Mouse (Mus musculus) thymus, postnatal 25 days (tissue): ENCODE measurements around the gene Rps16.

Experiments used
- DNase-seq: peaks from one replicate; pipeline ENCODE4 v3.0.0; 2022

Rps16 gene

DNA sequence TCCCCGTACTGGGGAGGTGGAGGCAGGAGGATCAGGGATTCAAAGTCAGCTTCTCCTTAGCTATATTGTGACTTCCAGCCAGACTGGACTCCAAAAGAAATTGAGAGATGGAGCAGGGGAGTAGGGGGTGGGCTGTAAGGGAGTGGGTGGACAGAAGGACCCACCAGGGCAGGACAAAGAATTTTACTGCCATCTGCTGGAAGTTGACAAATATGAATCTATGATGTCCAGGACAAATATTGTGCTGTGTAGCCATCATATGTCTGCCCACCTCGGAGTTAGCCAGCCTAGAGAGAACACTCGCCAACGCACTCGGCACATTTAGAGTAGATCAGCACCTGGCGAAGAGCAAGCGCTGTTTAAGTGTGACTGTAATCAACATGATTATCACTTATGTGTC, 1.9 kb upstream of the Rps16 start:
- DNase-seq = no peak

DNA sequence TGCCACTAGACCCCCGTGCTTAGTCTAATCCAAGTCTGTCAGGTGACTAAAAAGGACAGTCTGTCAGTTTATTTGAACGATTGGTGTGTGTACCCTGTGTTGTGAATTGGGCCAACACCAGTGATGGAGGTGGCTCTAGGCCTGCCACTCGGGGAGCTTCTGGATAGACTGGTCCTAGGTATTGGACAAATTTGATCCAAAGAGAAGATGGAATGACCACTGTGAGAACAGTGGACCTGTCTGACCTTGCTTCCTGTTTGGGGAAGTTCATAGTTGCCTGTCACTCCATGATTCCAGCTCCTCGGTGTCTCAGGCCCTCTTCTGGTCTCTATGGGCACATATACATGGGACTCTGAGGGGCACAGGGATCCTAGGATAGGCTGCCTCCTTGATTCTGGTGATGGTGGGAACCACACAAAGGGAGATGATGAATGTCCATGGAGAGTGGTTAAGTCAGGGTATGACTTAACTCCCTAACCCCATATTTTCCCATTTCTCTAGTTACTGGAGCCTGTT, 1.3 kb downstream of the Rps16 start:
- no peak for DNase-seq

DNA sequence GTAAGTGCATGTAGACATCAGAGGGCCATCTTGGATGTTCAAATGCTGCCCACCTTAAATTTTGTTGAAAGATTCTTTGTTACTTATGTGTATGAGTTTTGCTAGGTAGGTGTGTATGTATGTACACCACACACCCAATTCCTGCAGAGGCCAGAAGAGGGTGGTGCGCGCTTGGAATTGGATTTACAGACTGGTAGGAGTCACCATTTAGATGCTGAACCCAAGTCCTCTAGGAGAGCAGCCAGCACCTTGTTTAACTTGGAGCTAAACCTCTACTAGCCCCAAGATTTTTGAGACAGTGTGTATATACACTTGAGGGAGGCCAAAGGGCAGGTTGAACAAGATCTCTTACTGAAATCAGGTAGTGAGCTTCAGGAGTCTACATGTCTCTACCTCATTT, 2.8 kb downstream of the Rps16 start:
- peak; percentile 33 for DNase-seq

DNA sequence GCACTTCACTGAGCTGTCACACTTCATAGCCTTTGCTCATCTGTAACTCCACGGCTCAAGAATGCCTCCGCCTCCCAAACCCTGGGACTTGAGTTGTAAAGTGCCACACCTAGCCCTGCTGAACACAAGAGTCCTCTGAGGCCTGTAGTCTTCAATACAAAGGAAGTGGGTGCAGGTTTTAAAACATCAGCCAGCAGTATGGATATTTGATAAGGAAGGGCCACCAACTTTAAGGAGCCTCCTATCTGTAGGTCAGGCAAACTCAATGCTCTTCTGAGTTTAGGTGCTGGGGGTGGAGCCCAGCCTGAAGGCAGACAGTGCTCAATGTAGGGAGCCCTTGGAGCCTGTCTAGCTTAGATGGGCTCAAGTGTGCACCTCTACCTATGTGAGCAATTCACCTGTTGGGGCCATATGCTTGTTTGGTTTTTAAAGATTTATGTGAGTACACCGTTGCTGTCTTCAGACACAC, 3.7 kb downstream of the Rps16 start:
- no peak for DNase-seq

DNA sequence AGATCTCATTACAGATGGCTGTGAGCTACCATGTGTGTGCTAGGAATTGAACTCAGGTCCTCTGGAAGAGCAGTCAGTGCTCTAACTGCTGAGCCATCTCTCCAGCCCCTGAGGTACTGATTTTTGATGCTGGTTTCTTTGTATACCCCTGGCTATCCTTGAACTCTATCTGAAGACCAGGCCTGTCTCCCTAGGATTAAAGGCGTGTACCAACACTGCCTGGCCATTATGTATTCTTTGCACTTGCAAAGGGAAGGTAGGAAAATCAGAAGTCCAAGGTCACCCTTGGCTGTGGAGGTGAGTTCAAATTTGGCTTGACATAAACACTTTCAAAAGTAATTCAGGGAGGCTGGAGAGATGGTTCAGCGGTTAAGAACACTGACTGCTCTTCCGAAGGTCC, 4.1 kb downstream of the Rps16 start:
- DNase-seq = no peak

DNA sequence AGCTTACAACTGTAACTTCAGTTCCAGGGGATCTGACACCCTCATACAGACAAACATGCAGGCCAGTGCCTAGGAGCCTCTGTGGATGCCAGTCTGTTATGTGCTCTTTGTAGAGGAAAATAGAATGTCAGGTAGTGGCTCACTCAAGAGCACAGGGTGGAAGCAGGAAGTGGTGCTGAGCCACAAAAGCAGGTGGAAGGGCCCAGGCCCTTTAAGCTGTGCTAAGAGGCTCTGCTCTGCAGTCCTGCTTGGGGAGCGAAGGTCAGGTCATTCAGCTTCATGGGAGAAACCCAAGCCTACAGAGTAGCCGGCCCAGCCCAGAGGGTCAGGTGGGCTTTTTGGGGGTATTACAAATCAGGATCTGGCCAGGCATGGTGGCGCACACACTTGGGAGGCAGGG, 4.8 kb downstream of the Rps16 start:
- DNase-seq = peak; percentile 68

DNA sequence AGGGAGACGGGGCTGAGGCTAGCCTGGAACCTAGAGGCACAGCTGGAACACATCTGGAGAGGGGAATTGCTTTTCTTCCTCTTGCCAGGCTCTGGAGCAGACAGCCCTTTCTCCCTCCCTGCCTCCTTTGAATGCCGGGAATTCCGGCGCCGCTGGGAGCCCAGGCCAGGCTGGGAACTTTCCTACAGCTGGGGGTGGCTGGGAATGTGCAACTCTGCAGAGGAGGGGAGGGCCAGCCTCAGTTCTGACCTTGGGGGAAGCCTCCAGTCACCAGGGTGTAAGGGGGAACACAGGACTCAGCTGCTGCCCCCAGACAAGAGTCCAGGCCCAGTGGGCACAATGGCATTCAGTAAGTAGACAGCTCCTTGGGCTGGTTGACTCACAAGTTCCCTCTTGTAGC, 6.5 kb downstream of the Rps16 start:
- no peak for DNase-seq

DNA sequence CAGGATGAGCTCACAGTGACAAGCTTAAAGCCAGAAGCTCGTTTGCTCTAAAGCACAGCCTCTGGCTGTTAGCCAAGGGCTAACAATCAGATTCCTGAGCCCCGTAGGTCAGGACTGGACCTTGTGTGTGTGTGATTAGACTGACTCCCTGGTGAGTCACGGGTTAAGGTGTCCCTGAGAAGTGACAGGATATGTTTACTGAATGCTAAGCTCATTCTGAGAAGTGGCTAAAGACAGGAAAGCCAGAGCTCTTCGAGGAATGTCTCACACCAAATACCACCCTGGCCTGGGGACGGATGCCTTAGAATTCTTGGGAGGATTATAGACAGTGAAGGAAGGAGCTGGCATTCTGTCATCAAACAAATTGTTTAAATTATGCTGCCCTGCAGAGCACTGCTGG, 7.5 kb downstream of the Rps16 start:
- DNase-seq = no peak

DNA sequence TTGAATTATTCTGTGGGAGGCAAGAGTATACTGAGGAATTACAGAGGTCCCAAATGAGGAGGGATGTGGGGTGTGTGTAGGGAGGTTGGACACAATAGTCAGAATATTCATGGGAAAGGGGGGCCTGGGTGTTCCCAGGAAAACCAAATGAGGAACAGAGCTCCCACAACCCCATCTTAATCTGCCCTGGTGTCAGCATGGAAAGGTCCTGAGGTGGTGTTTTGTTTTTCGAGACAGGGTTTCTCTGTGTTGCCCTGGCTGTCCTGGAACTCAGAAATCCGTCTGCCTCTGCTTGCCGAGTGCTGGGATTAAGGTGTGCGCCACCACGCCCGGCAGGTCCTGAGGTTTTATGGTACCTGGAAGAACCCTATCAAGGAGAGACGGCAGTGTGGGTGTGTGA, 8.0 kb downstream of the Rps16 start:
- DNase-seq = no peak

DNA sequence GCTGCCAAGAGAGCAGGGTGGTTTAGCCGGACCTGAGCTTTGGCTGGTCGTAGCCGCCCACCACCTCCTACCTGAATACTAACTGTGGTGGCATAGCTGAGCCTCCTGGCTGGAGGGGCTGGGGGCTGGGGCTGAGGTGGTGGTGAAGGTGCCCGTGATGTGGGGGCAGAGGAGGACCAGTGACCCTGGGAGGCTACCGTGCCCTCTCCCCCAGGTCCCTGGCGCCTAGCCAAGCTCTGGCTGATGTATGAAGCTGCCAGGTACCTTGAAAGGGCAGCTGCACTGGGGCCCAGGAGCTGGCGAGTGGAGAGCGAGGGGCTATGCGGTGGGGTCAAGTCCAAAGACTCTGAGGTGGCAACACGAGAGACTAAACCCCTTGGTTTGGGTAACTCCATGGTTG, 9.4 kb downstream of the Rps16 start:
- DNase-seq = no peak

DNA sequence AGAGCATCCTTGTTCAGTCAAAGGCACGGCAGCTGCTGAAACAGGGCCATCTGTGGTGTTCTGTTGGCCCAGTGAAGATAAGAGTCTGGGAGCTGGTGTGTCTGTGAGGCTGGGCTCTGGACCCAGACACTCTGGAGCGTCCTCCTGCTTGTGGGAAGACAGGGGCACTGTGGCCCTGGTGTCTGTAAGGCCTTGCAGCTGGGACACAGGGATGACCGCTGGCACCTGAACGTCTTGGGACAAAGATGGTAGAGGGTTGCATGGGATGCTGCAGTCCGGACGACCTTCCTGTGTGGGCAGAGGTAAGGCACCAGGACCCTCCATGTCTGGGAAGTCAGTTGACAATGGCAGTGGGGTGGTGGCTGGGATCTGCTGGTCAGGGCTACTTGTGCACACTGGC, 9.8 kb downstream of the Rps16 start:
- DNase-seq = no peak

DNA sequence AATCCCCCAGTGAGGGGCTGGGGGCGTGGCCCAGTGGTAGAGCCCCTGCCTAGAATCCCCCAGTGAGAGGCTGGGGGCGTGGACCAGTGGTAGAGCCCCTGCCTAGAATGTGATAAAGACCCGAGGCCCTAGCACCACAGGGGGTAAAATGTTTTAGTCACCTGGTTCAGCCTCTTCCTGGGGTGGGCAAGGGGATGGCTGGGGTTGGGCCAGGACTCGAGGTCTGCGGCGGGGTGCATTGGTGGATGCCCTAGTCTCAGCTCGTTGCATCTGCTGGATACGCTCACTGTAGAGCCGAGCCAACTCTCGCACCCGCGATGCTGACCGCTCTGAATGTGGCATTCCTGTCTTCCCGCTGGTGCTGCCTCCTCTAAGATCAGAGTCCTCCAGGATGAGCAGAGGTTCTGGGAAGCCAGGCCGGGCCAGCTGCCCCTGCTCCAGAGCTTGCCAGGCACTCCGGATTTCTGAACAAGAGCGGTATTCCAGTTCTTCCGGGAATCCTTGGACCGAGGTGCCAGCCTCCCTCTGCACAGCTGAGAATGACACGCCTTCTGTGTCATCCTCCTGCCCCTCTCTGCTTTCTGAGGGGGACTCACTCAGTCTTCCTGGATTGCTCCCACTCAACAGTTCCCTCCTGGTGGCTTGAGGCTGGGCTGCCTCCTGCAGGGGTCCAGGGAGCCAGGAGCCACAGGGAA, 11.3 kb downstream of the Rps16 start:
- no peak for DNase-seq

DNA sequence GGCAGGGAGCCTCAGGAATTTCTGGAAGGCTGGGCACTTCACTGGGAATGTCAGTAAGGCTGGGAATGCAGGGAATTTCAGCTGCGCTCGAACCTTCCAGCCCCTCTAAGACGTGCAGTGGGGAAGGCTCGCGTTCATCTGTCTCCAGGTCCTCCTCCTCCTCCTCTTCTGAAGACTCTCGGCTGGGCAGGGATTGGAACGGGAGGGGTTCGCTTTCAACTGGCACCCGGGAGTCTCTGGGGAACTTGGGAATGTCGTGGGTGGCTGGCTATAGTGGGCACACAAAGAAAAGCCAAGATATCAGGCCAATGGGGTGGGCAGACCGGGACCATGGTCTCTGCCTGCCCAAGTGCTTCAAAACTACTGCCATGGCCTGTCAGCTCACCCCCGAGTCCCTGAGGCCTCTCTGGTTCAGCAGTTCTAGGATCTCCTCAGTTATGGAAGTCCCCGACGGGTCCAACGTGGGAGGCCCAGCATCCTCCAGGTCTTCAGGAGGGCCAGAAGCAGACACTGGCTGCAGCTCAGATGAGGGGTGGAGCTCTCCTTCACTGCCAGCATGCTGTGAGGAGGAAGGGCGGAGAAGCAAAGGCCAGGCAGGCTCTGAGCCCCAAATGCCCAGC, 12.1 kb downstream of the Rps16 start:
- DNase-seq = no peak

DNA sequence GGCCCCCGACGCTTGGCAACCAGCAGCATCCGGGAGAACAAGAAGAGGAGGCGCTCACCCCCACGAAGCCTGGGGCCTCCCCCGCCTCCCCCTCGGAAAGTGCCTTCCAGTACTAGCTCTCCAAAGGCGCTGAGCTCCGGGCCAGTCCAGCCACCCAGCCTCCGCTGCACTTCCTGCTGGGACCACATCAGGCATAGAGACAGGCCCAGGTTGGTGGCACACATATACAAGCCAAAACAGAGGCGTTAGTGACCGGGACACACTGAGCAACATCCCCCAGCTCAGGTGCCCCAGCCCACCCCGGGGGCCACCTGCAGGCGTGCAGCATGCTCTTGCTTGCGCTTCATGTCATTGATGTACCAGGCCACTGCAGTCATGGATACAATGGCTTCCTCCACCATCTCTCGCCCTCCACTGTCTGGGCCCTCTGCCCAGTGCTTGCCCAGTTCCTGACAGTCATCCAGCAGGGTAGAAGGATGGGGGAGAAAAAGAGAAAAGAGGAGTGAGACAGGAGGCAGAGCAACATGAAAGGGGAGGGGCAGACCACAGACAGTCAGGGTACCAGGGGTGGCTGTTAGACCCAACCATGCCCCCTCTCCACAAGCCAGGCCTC, 17.3 kb downstream of the Rps16 start:
- no peak for DNase-seq

DNA sequence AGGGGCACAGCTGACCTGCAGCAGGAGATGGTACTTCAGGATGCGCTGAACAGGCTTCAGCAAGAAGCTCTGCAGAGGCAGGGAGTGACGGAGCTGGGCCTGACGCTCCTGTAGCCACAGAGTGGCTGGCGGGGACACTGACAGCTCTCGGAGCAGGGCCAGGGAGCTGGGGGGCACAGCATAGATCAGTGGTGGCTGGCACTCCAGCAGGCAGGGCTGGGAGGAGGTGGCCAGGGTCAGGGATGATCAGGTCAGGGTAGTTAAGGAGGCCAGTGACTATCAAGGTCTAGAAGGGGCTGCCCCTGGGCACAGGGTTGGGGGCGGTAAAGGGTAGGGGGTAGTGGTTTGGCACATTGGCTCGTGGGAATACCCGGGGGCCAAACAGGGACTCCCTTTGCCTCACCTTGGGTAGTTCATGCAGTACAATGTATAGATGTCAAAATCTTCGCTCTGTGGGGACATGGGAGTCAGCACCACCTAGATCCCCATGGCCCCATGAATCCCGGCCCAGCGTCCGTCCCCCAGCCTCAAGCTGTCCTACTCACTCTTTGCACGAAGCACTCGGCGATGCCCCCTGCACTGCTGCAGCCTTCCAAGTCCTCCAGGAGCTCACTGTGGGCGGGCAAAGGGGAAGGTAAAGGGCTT, 17.9 kb downstream of the Rps16 start:
- DNase-seq = no peak

DNA sequence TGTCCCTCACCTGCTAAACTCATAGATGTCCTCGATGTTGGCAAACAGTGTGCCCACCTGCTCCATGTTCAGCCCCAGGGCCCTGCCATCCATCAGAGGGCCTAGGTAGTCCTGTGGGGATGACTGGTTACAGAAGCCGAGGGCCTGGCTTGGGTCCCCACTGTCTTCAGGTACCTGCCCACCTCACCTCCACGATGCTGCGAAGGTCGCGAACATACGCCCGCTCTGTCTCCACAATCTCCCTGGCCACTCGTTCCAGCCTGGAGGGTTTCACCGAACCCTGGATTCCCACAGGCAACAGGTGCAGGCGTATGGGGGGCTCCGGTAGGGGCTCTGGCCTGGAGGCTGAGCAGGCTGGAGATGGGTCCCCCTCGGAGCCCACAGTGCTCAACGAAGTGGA, 19.6 kb downstream of the Rps16 start:
- DNase-seq = no peak

DNA sequence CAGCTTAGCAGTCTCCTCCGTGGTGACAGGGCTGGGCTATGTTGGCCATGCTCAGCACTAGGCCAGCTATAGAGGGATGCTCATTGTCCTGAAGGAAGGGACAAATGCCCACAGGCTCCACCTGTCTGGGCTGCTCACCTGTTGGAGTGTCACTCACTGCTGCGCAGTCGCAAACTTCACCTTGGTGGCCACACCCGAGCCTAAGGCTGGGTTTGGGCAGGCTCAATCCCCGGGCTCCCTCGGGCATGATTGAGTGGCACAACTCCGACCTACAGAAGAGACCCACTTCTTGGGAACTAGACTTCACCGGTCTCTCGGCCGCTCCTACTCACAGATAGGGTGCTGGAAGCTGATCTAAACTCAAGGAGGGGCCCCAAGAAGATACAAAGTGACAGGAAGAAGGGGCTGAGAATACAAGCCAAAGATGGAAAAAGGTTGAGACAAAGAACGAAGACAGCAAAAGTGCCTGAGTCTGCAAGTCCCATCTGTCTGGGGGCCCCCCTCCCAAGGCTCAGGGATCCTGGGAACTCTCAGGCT, 20.6 kb downstream of the Rps16 start:
- DNase-seq = no peak

DNA sequence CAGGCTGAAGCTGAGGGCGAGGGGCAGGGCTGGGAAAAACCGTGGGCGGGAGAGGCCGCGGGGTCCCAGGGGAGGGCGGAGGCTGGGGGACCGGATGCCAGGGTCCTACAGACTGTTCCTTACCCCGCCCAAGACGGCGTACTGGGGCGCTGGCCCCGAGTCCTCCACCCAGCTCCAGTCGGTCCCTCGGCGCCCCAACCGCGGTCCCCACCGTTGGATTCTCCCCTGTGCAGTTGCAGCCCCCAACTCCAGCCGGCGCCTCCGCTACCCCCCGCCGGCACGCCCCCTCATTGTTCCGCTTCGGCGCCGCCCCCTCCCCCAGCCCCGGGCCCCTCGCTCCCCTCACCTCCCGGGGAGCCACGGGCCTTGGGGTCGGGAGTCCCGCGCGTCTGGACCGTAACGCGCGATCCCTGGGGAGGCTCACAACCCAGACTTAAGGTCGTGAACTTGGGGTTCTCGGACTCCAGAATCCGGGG, 21.1 kb downstream of the Rps16 start:
- peak; percentile 85 for DNase-seq

DNA sequence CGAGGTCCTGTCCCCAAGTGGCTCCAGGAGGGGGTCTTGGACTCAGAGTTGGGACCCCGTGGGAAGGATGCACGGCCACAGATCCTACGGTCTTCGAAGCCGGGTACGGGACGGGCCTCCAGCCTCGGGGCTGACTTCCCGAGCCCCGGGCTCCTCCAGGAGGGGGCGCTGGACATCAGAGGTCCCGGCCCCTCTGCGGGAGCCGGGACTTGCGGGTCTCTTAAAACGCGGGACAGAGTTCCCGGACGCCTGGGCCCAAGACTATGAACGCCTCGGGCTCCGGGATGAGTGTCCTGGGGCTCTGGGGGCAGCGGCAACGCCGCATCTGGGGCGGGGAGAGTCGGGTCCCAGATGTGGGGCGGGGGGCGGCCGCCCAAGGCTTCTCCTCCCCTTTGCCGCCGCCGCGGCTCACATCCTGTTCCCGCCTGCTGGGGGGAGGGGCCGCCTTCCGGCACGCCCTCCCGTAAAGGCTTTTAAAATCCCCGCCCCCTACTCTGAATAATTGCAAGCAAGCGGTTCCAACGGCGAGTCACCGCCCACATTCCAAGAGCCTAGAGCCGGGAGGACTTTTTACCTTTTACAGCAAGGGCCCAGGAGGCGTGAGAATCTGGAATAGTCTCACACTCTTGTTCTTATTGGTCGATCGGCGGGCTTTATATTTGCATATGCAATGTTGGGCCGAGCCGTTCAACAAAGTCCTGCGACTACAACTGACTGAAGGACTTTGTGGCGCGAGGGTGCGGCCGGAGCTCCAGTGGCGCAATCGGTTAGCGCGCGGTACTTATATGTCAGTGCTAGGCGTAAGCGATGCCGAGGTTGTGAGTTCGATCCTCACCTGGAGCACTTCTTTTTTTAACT, 22.0 kb downstream of the Rps16 start, which contains the start of gene Plekhg2:
TSS of gene Plekhg2 (minus strand) at position 349 of the 858 bp plus-strand sequence.
- peak; percentile 97 for DNase-seq

DNA sequence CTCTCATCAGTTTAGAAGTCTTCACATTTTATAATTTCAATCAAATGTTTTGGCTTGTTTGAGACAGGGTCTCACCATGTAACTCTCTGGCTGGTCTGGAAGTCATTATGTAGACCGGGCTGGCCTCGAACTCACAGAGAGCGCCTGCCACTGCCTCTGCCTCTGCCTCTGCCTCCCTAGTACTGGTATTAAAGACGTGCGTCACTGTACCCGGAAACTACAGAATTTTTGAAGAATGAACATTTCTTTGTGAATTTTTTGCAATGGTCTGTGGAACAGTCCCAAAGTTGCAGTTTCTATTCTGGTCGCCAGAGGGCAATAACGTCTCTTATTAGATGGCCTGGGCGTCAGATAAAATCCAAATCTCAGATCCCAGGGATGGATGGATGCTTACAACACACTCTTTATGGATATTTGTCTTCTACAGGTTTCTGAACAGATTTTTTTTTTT, 22.7 kb downstream of the Rps16 start:
- peak; percentile 81 for DNase-seq

DNA sequence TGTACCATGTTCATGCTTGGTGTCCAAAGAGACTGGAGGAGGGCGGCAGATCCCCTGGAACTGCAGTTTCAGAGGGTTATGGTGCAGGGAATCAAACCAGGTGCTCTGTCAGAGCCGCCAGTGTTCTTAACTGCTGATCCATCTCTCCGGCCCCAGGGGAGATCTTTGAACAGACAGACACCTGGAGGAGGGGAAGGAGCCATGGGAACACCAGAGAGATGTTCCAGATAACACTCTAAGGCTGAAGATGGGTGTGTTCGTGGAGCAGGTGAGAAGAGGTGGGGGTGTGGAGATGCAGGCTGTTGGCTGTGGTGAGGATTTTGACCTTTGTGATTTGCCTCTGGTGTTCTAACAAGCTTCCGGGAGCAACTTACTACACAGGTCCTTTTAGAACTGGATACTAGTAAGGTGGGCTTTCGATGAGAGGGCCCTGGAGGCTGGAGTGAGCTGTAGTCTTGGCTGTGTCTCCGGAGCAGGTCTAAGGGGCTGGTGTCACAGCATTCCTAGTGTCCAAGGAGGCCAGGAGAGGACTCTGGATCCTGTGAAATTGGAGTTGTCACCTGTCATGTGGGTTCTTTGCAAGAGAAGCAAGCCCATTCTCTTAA, 23.5 kb downstream of the Rps16 start:
- peak; percentile 42 for DNase-seq

DNA sequence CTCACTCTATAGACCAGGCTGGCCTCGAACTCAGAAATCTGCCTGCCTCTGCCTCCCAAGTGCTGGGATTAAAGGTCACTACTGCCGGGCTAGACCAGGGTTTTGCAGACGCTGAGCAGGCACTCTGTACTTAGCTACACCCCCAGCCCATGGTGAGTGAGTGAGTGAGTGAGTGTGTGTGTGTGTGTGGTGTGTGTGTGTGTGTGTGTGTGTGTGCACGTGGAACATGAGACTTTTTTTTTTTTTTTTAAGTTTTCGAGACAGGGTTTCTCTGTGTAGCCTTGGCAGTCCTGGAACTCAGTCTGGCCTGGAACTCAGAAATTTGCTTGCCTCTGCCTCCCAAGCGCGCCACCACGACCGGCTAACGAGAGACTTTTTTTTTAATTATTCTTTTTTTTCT, 24.2 kb downstream of the Rps16 start:
- no peak for DNase-seq
